Mouse (Mus musculus): Measurements from ENCODE around the gene Dcpp3. TPM values are rescaled to one million over a fixed set of nuclear protein-coding genes. Genes with fewer than 3 reads are reported as not detected.

Dcpp3 gene
- polyA plus RNA-seq, 1 experiment: not detected

Other genes starting within 250 kb of the Dcpp3 start
- gene Hcfc1r1, start 243.9 kb upstream of the Dcpp3 start, polyA plus RNA-seq (2012; rRNA removed): 136 and 183 TPM in 2 replicates
- 13.2 and 16.9 TPM in 2 replicates for gene Thoc6, start 243.6 kb upstream of the Dcpp3 start, polyA plus RNA-seq (2012; rRNA removed)
- gene Tnfrsf12a, start 240.0 kb upstream of the Dcpp3 start, polyA plus RNA-seq (2012; rRNA removed): 17.4 and 26.7 TPM in 2 replicates
- 0.04 TPM in 1 of 2 replicates, not detected in the other for gene Cldn6, start 238.2 kb upstream of the Dcpp3 start, polyA plus RNA-seq (2012; rRNA removed)
- gene Cldn9, start 233.4 kb upstream of the Dcpp3 start, polyA plus RNA-seq (2012; rRNA removed): not detected in 2 replicates
- gene 1520401A03Rik, start 194.7 kb upstream of the Dcpp3 start, polyA plus RNA-seq (2012; rRNA removed): 0.10 and 0.23 TPM in 2 replicates
- gene Pkmyt1, start 191.1 kb upstream of the Dcpp3 start, polyA plus RNA-seq (2012; rRNA removed): 10.4 and 15.3 TPM in 2 replicates
- 12.8 and 13.0 TPM in 2 replicates for gene Paqr4, start 176.6 kb upstream of the Dcpp3 start, polyA plus RNA-seq (2012; rRNA removed)
- gene Kremen2, start 171.6 kb upstream of the Dcpp3 start, polyA plus RNA-seq (2012; rRNA removed): 0.04 and 0.11 TPM in 2 replicates
- gene Flywch1, start 145.9 kb upstream of the Dcpp3 start, polyA plus RNA-seq (2012; rRNA removed): 35.0 and 39.3 TPM in 2 replicates
- 9.0 and 13.2 TPM in 2 replicates for gene Flywch2, start 131.4 kb upstream of the Dcpp3 start, polyA plus RNA-seq (2012; rRNA removed)
- gene Srrm2, start 126.9 kb upstream of the Dcpp3 start, polyA plus RNA-seq (2012; rRNA removed): 540 TPM in 2 replicates
- 466 and 498 TPM in 2 replicates for gene Elob, start 88.3 kb upstream of the Dcpp3 start, polyA plus RNA-seq (2012; rRNA removed)
- gene Prss33, start 81.4 kb upstream of the Dcpp3 start, polyA plus RNA-seq (2012; rRNA removed): not detected in 2 replicates
- gene Prss32, start 73.6 kb upstream of the Dcpp3 start, polyA plus RNA-seq (2012; rRNA removed): 0.67 and 1.1 TPM in 2 replicates
- gene Prss41, start 73.3 kb upstream of the Dcpp3 start, polyA plus RNA-seq (2012; rRNA removed): 0.04 and 0.28 TPM in 2 replicates
- not detected in 2 replicates for gene Prss21, start 49.4 kb upstream of the Dcpp3 start, polyA plus RNA-seq (2012; rRNA removed)
- not detected in 2 replicates for gene Dcpp1, start 36.6 kb upstream of the Dcpp3 start, polyA plus RNA-seq (2012; rRNA removed)
- gene Dcpp2, start 36.6 kb upstream of the Dcpp3 start, polyA plus RNA-seq (2012; rRNA removed): not detected in 2 replicates
- gene Sbp, start 24.2 kb downstream of the Dcpp3 start, polyA plus RNA-seq (2012; rRNA removed): 0.09 TPM in 1 of 2 replicates, not detected in the other
- not detected in 2 replicates for gene Sbpl, start 37.8 kb downstream of the Dcpp3 start, polyA plus RNA-seq (2012; rRNA removed)
- gene Prss30, start 63.1 kb downstream of the Dcpp3 start, polyA plus RNA-seq (2012; rRNA removed): 0.25 and 0.87 TPM in 2 replicates
- gene Prss22, start 80.6 kb downstream of the Dcpp3 start, polyA plus RNA-seq (2012; rRNA removed): 17.2 and 19.3 TPM in 2 replicates
- 13.2 and 21.8 TPM in 2 replicates for gene Prss27, start 120.7 kb downstream of the Dcpp3 start, polyA plus RNA-seq (2012; rRNA removed)
- 27.7 and 35.6 TPM in 2 replicates for gene Kctd5, start 156.0 kb downstream of the Dcpp3 start, polyA plus RNA-seq (2012; rRNA removed)
- 20.2 and 20.8 TPM in 2 replicates for gene Pdpk1, start 233.5 kb downstream of the Dcpp3 start, polyA plus RNA-seq (2012; rRNA removed)
- gene Amdhd2, start 246.3 kb downstream of the Dcpp3 start, polyA plus RNA-seq (2012; rRNA removed): 24.7 and 29.2 TPM in 2 replicates